Mouse (Mus musculus): Measurements from ENCODE around the gene Fam69b. TPM values are rescaled to one million over a fixed set of nuclear protein-coding genes. Genes with fewer than 3 reads are reported as not detected.

Gene Fam69b
- polyA plus RNA-seq, 1 experiment from 2014 or later, result 40.4 TPM

- Histone ChIP-seq H3K4me2 (ENCODE audit: low read depth, low read length) (peak within 1 kb of the TSS; percentile 69), H3K9ac (replicated peaks; ENCODE audit: low read length) (peak within 1 kb of the TSS; percentile 73), H3K27ac (replicated peaks; ENCODE audit: low read depth, low read length) (peak within 1 kb of the TSS; percentile 35), H3K27me3 (ENCODE audit: control insufficient read depth, insufficient read depth, low read length) (no peaks in the 10 kb centered on the region), H3K4me1 (ENCODE audit: control insufficient read depth, insufficient read depth, low read length) (peaks cover 3% of the 10 kb centered on the region; the same call in 1 of the 2 replicates), H3K4me3 (ENCODE audit: low read depth, low read length) (peak within 1 kb of the TSS; percentile 59), H3K9me3 (replicated peaks; ENCODE audit: control insufficient read depth, low read length) (no peaks in the 10 kb centered on the region), H3K36me3 (replicated peaks; ENCODE audit: control insufficient read depth, insufficient read depth, low read depth, low read length) (no peaks in the 10 kb centered on the region)
- peak; percentile 81 for DNase-seq (ENCODE audit: low spot score)
- 2% methylated on average over 63 of the region's 65 CpGs for WGBS
- ATAC-seq (replicated peaks; ENCODE audit: insufficient number of reproducible peaks, low FRiP score, low TSS enrichment, low read depth), result peak; percentile 79
These were observed 41.8 kb upstream of the Fam69b start, which contains the start of gene Gm20532 for GRCm38 (mm10) chr2:26586294-26587043. Gene Gm20532 (plus strand): TSS chr2:26586639.

- WGBS, result 5% methylated on average over 11 of the region's 11 CpGs
- Histone ChIP-seq H3K4me1 (ENCODE audit: control insufficient read depth, insufficient read depth, low read length) (peaks cover 3% of the 10 kb centered on the region; the same call in 1 of the 2 replicates), H3K27ac (replicated peaks; ENCODE audit: low read depth, low read length) (peak overlapping the region; percentile 35; the same call in 1 of the 2 replicates), H3K36me3 (replicated peaks; ENCODE audit: control insufficient read depth, insufficient read depth, low read depth, low read length) (no peaks in the 10 kb centered on the region), H3K9me3 (replicated peaks; ENCODE audit: control insufficient read depth, low read length) (no peaks in the 10 kb centered on the region), H3K4me2 (ENCODE audit: low read depth, low read length) (peak overlapping the region; percentile 69), H3K9ac (replicated peaks; ENCODE audit: low read length) (peak overlapping the region; percentile 73), H3K27me3 (ENCODE audit: control insufficient read depth, insufficient read depth, low read length) (no peaks in the 10 kb centered on the region), H3K4me3 (ENCODE audit: low read depth, low read length) (peak overlapping the region; percentile 59)
- DNase-seq (ENCODE audit: low spot score) (peak; percentile 56), ATAC-seq (replicated peaks; ENCODE audit: insufficient number of reproducible peaks, low FRiP score, low TSS enrichment, low read depth) (no peak; the same call in 1 of the 2 replicates)
These were observed 41.2 kb upstream of the Fam69b start for GRCm38 (mm10) chr2:26587044-26587405.

- Histone ChIP-seq H3K4me1 (ENCODE audit: control insufficient read depth, insufficient read depth, low read length) (peaks cover 3% of the 10 kb centered on the region; the same call in 1 of the 2 replicates), H3K9me3 (replicated peaks; ENCODE audit: control insufficient read depth, low read length) (no peaks in the 10 kb centered on the region), H3K27ac (replicated peaks; ENCODE audit: low read depth, low read length) (0 out of 2 replicates have a peak overlapping the region, but pooled peaks have one; percentile 8), H3K27me3 (ENCODE audit: control insufficient read depth, insufficient read depth, low read length) (no peaks in the 10 kb centered on the region), H3K36me3 (replicated peaks; ENCODE audit: control insufficient read depth, insufficient read depth, low read depth, low read length) (no peaks in the 10 kb centered on the region), H3K4me3 (ENCODE audit: low read depth, low read length) (no peak overlapping the region), H3K4me2 (ENCODE audit: low read depth, low read length) (no peak overlapping the region), H3K9ac (replicated peaks; ENCODE audit: low read length) (no peak overlapping the region)
- ATAC-seq (replicated peaks; ENCODE audit: insufficient number of reproducible peaks, low FRiP score, low TSS enrichment, low read depth), result no peak
- 32% methylated on average over 4 of the region's 4 CpGs for WGBS
- DNase-seq (ENCODE audit: low spot score), result no peak
These were observed 39.7 kb upstream of the Fam69b start for GRCm38 (mm10) chr2:26588573-26588972.

GRCm38 (mm10) chr2:26589284-26589683 lies 39.0 kb upstream of the Fam69b start:
- no peak for DNase-seq (ENCODE audit: low spot score)
- H3K9ac ChIP-seq (replicated peaks; ENCODE audit: low read length), result no peak overlapping the region
- no peaks in the 10 kb centered on the region for H3K27me3 ChIP-seq (ENCODE audit: control insufficient read depth, insufficient read depth, low read length)
- H3K9me3 ChIP-seq (replicated peaks; ENCODE audit: control insufficient read depth, low read length), result no peaks in the 10 kb centered on the region
- no peak for ATAC-seq (replicated peaks; ENCODE audit: insufficient number of reproducible peaks, low FRiP score, low TSS enrichment, low read depth)
- no peak overlapping the region for H3K4me2 ChIP-seq (ENCODE audit: low read depth, low read length)
- no peaks in the 10 kb centered on the region for H3K36me3 ChIP-seq (replicated peaks; ENCODE audit: control insufficient read depth, insufficient read depth, low read depth, low read length)
- H3K4me3 ChIP-seq (ENCODE audit: low read depth, low read length), result no peak overlapping the region
- H3K4me1 ChIP-seq (ENCODE audit: control insufficient read depth, insufficient read depth, low read length), result peaks cover 3% of the 10 kb centered on the region; the same call in 1 of the 2 replicates
- WGBS, result 90% methylated on average over 10 of the region's 10 CpGs
- no peak overlapping the region for H3K27ac ChIP-seq (replicated peaks; ENCODE audit: low read depth, low read length)

- Histone ChIP-seq H3K36me3 (replicated peaks; ENCODE audit: control insufficient read depth, insufficient read depth, low read depth, low read length) (no peaks in the 10 kb centered on the region), H3K27ac (replicated peaks; ENCODE audit: low read depth, low read length) (no peak overlapping the region), H3K9me3 (replicated peaks; ENCODE audit: control insufficient read depth, low read length) (no peaks in the 10 kb centered on the region), H3K4me1 (ENCODE audit: control insufficient read depth, insufficient read depth, low read length) (peaks cover 3% of the 10 kb centered on the region; the same call in 1 of the 2 replicates), H3K4me2 (ENCODE audit: low read depth, low read length) (no peak overlapping the region), H3K4me3 (ENCODE audit: low read depth, low read length) (no peak overlapping the region), H3K27me3 (ENCODE audit: control insufficient read depth, insufficient read depth, low read length) (no peaks in the 10 kb centered on the region), H3K9ac (replicated peaks; ENCODE audit: low read length) (no peak overlapping the region)
- DNase-seq (ENCODE audit: low spot score), result no peak
- no peak for ATAC-seq (replicated peaks; ENCODE audit: insufficient number of reproducible peaks, low FRiP score, low TSS enrichment, low read depth)
- WGBS, result 93% methylated on average over 7 of the region's 7 CpGs
These were observed 38.0 kb upstream of the Fam69b start for GRCm38 (mm10) chr2:26590282-26590681.

GRCm38 (mm10) chr2:26590962-26591361 lies 37.3 kb upstream of the Fam69b start:
- Histone ChIP-seq H3K4me3 (ENCODE audit: low read depth, low read length) (no peak overlapping the region), H3K9me3 (replicated peaks; ENCODE audit: control insufficient read depth, low read length) (no peaks in the 10 kb centered on the region), H3K36me3 (replicated peaks; ENCODE audit: control insufficient read depth, insufficient read depth, low read depth, low read length) (no peaks in the 10 kb centered on the region), H3K27me3 (ENCODE audit: control insufficient read depth, insufficient read depth, low read length) (no peaks in the 10 kb centered on the region), H3K4me1 (ENCODE audit: control insufficient read depth, insufficient read depth, low read length) (peaks cover 3% of the 10 kb centered on the region; the same call in 1 of the 2 replicates), H3K27ac (replicated peaks; ENCODE audit: low read depth, low read length) (no peak overlapping the region), H3K9ac (replicated peaks; ENCODE audit: low read length) (no peak overlapping the region), H3K4me2 (ENCODE audit: low read depth, low read length) (no peak overlapping the region)
- DNase-seq (ENCODE audit: low spot score), result no peak
- ATAC-seq (replicated peaks; ENCODE audit: insufficient number of reproducible peaks, low FRiP score, low TSS enrichment, low read depth), result no peak
- WGBS, result 91% methylated on average over 7 of the region's 7 CpGs

GRCm38 (mm10) chr2:26591416-26591815 lies 36.8 kb upstream of the Fam69b start:
- Histone ChIP-seq H3K4me2 (ENCODE audit: low read depth, low read length) (no peak overlapping the region), H3K4me1 (ENCODE audit: control insufficient read depth, insufficient read depth, low read length) (peaks cover 3% of the 10 kb centered on the region; the same call in 1 of the 2 replicates), H3K9me3 (replicated peaks; ENCODE audit: control insufficient read depth, low read length) (no peaks in the 10 kb centered on the region), H3K27me3 (ENCODE audit: control insufficient read depth, insufficient read depth, low read length) (no peaks in the 10 kb centered on the region), H3K36me3 (replicated peaks; ENCODE audit: control insufficient read depth, insufficient read depth, low read depth, low read length) (no peaks in the 10 kb centered on the region), H3K27ac (replicated peaks; ENCODE audit: low read depth, low read length) (no peak overlapping the region), H3K9ac (replicated peaks; ENCODE audit: low read length) (no peak overlapping the region), H3K4me3 (ENCODE audit: low read depth, low read length) (no peak overlapping the region)
- WGBS, result 87% methylated on average over 12 of the region's 12 CpGs
- DNase-seq (ENCODE audit: low spot score) (no peak), ATAC-seq (replicated peaks; ENCODE audit: insufficient number of reproducible peaks, low FRiP score, low TSS enrichment, low read depth) (no peak)
